Mouse (Mus musculus): Measurements from ENCODE around the gene Smap2.

GRCm38 (mm10) chr4:120928686-120929085, 88.4 kb downstream of the Smap2 start:
- no peak for TF ChIP-seq POLR2A (IDR thresholded peaks at IDR 0.05; ENCODE audit: low read depth, low read length)
- TF ChIP-seq CTCF (IDR thresholded peaks at IDR 0.05; ENCODE audit: borderline replicate concordance, insufficient read depth, low read length): no peak

Measured in embryonic fibroblast, embryonic 13.5 days (primary cell).